Mouse (Mus musculus): ENCODE data around the gene Ctf1. TPM values are rescaled to one million over a fixed set of nuclear protein-coding genes. Genes with fewer than 3 reads are reported as not detected.

Ctf1 gene
- total and polyA plus RNA-seq, 3 experiments: 2.8 to 7.2 TPM; not detected in 1

GRCm38 (mm10) chr7:127704598-127704997 is 7.9 kb upstream of the Ctf1 start:
- DNase-seq (ENCODE audit: low read depth, low spot score): no peak
- Histone ChIP-seq H3K36me3 (ENCODE audit: control insufficient read depth in 1 of 2, insufficient read depth in 2 of 2, low read length in 2 of 2) (peaks cover 0 to 9% of the 10 kb centered on the region in 2 experiments; a peak in 2 of 4 replicates), H3K4me3 (ENCODE audit: control insufficient read depth in 1 of 2, insufficient read depth in 1 of 2, low read depth in 2 of 2, low read length in 2 of 2) (no peak overlapping the region), H3K27me3 (ENCODE audit: control insufficient read depth in 1 of 2, insufficient read depth in 2 of 2, low read length in 2 of 2) (no peaks in the 10 kb centered on the region), H3K79me2 (ENCODE audit: control insufficient read depth, insufficient read depth, low read length, poor library complexity) (peaks cover 5% of the 10 kb centered on the region), H3K9ac (ENCODE audit: control insufficient read depth, low read depth, low read length, poor library complexity, severe bottlenecking) (no peak overlapping the region), H3K9me3 (replicated peaks; ENCODE audit: insufficient read depth, low read length) (no peaks in the 10 kb centered on the region), H3K4me1 (ENCODE audit: control insufficient read depth in 1 of 2, insufficient read depth in 2 of 2, low read length in 2 of 2) (peaks cover 11 to 16% of the 10 kb centered on the region in 2 experiments), H3K27ac (ENCODE audit: control insufficient read depth, low read depth, low read length) (no peak overlapping the region)
- TF ChIP-seq MEF2A (IDR thresholded peaks at IDR 0.05; ENCODE audit: extremely low read depth, insufficient replicate concordance, low read depth, low read length, poor library complexity, severe bottlenecking) (no peak), RCOR1 (IDR thresholded peaks at IDR 0.05; ENCODE audit: low read depth, low read length) (no peak), ZC3H11A (IDR thresholded peaks at IDR 0.05; ENCODE audit: low read depth, low read length) (no peak), BHLHE40 (IDR thresholded peaks at IDR 0.05; ENCODE audit: borderline replicate concordance, low read depth, low read length) (no peak), POLR2A (IDR thresholded peaks at IDR 0.05; ENCODE audit: control insufficient read depth in 1 of 2, insufficient read depth in 1 of 2, low read depth in 1 of 2, low read length in 2 of 2, poor library complexity in 1 of 2) (no peak), NELFE (IDR thresholded peaks at IDR 0.05; ENCODE audit: low read depth, low read length) (no peak), UBTF (IDR thresholded peaks at IDR 0.05; ENCODE audit: borderline replicate concordance, insufficient read depth, low read depth, low read length) (no peak), ZMIZ1 (IDR thresholded peaks at IDR 0.05; ENCODE audit: low read depth, low read length) (no peak), CTCF (IDR thresholded peaks at IDR 0.05 in 2 of 3, conservative IDR thresholded peaks at IDR 0.05 in 1 of 3; ENCODE audit: control insufficient read depth in 1 of 3, insufficient read depth in 1 of 3, low read depth in 2 of 3, low read length in 3 of 3, poor library complexity in 1 of 3, severe bottlenecking in 1 of 3) (no peak), TAL1 (IDR thresholded peaks at IDR 0.05; ENCODE audit: low read length) (no peak), GABPA (IDR thresholded peaks at IDR 0.05; ENCODE audit: low read depth, low read length) (no peak), HCFC1 (IDR thresholded peaks at IDR 0.05; ENCODE audit: low read depth, low read length) (no peak), SMC3 (IDR thresholded peaks at IDR 0.05; ENCODE audit: low read depth, low read length) (no peak), MXI1 (IDR thresholded peaks at IDR 0.05; ENCODE audit: low read depth, low read length) (no peak), JUND (IDR thresholded peaks at IDR 0.05; ENCODE audit: low read depth, low read length) (no peak), CHD2 (IDR thresholded peaks at IDR 0.05; ENCODE audit: low read length) (no peak)

GRCm38 (mm10) chr7:127705706-127706105 is 6.8 kb upstream of the Ctf1 start:
- DNase-seq (ENCODE audit: low read depth, low spot score): no peak
- H3K4me1 ChIP-seq (ENCODE audit: control insufficient read depth in 1 of 2, insufficient read depth in 2 of 2, low read length in 2 of 2): peaks cover 8 to 12% of the 10 kb centered on the region in 2 experiments
- H3K27me3 ChIP-seq (ENCODE audit: control insufficient read depth in 1 of 2, insufficient read depth in 2 of 2, low read length in 2 of 2): no peaks in the 10 kb centered on the region
- H3K4me3 ChIP-seq (ENCODE audit: control insufficient read depth in 1 of 2, insufficient read depth in 1 of 2, low read depth in 2 of 2, low read length in 2 of 2): no peak overlapping the region
- no peaks in the 10 kb centered on the region for H3K9me3 ChIP-seq (replicated peaks; ENCODE audit: insufficient read depth, low read length)
- peaks cover 0 to 6% of the 10 kb centered on the region in 2 experiments; a peak in 2 of 4 replicates for H3K36me3 ChIP-seq (ENCODE audit: control insufficient read depth in 1 of 2, insufficient read depth in 2 of 2, low read length in 2 of 2)
- peaks cover 5% of the 10 kb centered on the region for H3K79me2 ChIP-seq (ENCODE audit: control insufficient read depth, insufficient read depth, low read length, poor library complexity)
- no peak overlapping the region for H3K27ac ChIP-seq (ENCODE audit: control insufficient read depth, low read depth, low read length)
- no peak overlapping the region for H3K9ac ChIP-seq (ENCODE audit: control insufficient read depth, low read depth, low read length, poor library complexity, severe bottlenecking)
- TF ChIP-seq CHD1 (IDR thresholded peaks at IDR 0.05; ENCODE audit: low read depth, low read length) (no peak), KAT2A (conservative IDR thresholded peaks at IDR 0.05; ENCODE audit: low read depth, low read length) (no peak), SIN3A (IDR thresholded peaks at IDR 0.05; ENCODE audit: low read length) (no peak), JUND (IDR thresholded peaks at IDR 0.05; ENCODE audit: low read depth, low read length) (no peak)

All from MEL (cell line).